Mouse (Mus musculus) ovary, postnatal 36 days (tissue): ENCODE results near the gene Defa30.
"Not testable (repeated sequence)": the region's sequence is repeated elsewhere in the genome, so short reads cannot be mapped to it uniquely, and the experiment has no call there.

ENCODE experiments used
- DNase-seq: peaks from one replicate; pipeline ENCODE4 v3.0.0; 2022; ENCODE audit warnings: low spot score, mixed read lengths

The Defa30 gene

GRCm38 (mm10) chr8:21134342-21134741, at the start of gene Defa30:
TSS of gene Defa30 (plus strand) at chr8:21134642.
- not testable (repeated sequence) for DNase-seq

DNA sequence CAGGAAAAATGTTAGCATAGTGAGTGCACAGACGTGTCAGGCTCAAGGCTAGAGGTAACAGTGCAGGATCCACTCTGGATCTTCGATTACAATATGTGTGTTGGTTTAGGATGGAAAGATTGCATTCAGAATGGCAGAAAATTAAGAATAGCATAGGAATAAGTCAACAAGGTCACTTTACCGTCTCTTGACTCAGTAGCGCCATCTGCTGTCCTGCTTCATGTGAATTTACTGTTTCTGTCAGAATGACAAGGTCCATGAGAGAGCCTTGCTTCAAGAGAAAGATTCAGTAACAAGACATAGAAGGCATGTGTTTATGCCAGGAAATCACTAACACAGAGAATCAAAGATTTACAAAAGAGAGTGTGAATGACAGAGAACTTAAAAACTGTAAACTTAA, 41.3 kb upstream of the Defa30 start:
- DNase-seq, result no peak

- DNase-seq, result not testable (repeated sequence)
Measured at GRCm38 (mm10) chr8:21095950-21096349, 38.5 kb upstream of the Defa30 start, which contains the start of gene Gm14851. TSS of gene Gm14851 (minus strand) at chr8:21096050.

DNA sequence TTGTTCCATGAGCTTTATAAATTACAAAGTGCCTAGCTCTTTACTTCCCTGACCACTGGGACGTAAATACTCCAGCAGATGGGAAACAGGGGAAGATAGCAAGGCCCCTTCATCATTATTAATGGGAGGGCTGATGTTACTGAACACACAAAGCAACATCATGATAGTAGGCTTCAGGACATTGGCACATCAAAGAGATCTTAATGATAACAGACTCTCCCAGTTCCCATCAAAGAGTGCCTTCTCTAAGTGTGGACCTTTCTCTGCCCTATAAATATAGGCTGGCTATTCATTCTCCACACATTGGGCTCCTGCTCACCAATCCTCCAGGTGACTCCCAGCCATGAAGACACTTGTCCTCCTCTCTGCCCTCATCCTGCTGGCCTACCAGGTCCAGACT, 27.5 kb downstream of the Defa30 start, which contains the start of gene Defa22:
TSS of gene Defa22 (plus strand) at position 301 of the 400 bp plus-strand sequence.
- not testable (repeated sequence) for DNase-seq
